Mouse (Mus musculus): ENCODE results near the gene Fem1b.
"Not testable (repeated sequence)": the region's sequence is repeated elsewhere in the genome, so short reads cannot be mapped to it uniquely, and the experiment has no call there.

The Fem1b gene

DNA sequence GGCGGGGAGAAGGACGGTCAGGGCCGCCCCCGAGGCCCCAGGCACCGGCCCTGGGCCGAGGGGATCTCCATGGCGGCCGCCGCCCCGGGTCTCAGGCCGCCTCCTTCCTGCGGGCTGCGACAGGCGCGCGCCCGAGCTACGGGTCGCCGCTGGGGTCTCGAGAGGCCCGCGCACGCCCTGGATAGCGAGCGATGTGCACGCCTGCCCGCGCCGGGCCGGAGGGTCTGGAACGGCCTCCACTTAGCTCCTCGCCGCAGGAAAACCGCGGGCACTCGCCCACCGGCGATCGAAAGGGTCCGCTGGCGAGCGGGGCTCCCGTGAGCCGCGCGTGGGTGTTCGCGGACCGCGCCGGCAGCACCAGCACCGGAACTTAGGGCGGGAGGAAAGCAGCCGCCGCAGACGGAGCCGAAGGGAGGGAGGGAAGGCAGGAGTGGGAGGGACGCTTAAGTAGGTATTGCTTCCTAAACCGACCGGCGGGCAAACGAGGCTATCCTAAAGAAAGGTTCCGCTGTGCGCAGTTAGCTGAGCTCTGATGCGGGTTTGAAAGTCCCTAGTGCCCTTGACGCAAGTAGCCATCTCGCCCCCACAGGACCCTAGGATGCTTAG lies at the start of gene Fem1b:
TSS of gene Fem1b (minus strand) at position 419 of the 606 bp plus-strand sequence.
- peak; percentile 92 for DNase-seq

DNA sequence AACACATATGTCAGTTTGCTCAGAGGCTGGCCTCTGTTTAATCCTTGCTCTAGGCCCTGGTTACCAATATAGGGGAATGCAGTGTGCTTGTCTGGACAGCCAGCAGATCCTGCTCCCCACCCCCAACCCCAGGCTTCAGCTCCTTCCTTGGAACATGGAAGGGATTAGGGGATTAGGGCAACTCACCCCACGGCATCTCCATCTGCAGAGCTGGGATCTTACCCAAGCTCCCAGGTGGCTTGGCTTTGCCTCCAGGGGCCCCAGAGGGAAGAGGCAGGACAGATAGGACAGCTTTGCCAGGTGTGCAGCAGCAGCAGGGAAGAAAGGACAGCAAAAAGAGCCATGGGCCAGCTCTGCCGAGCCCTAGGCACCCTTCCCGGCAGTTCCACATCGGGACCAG lies 49.1 kb upstream of the Fem1b start:
- no peak for DNase-seq

DNA sequence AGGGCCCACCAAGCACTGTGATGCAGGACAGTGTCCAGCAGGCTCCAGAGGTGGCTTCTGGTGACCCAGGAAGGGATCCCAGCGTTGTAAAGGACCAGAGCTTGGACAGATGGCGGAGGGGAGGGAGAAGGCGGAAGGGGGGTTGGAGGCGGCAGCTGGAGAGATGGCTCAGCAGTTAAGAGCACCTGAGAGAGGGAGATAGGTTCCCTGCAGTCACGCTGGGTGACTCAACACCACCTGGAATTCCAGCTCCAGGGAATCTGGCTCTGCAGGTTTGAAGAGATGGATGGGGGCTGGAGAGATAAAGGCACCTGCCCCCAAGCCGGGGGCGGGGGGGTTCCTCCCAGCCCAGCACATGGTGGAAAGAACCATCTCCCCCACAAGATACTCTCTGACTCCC lies 48.4 kb upstream of the Fem1b start:
- DNase-seq = not testable (repeated sequence)

DNA sequence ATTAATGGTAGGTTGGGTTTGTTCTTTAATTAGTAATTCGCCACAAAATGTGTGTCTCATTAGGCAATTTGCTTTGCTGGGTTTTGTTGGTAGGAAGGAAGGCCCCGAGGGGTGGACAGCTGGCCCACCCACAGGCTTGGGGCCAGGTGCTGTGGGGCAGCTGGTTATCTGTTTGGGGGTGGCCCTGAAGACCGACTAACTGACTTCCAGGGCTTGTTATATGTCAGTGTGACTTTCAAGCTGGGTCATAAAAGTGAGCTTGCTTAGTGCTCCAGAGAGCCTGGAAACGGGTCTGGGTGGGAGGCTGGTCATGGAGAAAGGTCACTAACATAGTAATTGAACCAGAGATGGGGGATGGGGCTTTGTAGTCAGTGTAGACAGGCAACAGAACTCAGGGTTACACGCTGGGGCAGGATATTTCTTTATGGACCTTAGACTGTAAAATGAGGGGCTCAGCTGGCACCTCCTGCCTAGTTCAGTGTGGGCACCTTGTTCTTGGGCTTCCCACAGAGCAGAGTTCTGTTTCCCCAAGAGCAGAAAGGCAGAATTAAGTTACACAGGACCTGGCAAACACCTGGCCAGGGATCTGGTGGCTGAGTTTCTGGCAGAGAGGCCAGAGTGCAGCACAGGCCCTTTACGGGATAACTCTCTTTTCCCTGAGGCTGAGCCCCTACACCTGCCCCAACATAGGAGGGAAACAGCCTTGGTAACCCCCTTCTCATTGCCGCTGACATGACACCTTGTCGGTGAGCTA lies 46.7 kb upstream of the Fem1b start:
- DNase-seq = peak; percentile 62

DNA sequence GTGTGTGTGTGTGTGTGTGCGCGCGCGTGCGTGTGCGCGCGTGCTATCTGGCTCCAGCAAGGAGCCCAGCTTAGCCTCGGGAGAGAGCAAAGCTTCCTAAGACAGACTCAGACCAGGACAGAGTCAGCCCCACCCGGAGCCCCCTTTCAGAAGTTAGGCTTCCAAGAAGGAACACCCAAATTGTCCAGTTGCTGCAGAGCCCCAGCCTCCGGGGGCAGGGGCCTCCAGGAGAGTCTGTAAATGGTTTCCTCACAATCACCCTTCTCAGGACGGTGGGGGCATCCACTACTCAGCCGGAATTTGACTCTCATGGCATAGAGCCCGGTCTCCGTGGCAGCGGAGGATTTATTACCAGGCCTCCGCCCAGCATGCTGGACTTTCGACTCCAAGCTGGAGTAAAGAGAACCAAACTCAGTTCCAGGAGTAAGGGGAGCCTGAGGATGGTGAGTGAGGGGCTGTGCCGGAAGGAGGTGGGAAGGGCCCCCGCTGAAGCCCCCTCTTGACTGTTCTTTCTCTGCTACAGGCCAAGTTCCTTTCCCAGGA lies 46.1 kb upstream of the Fem1b start, which contains the start of gene Calml4:
TSS of gene Calml4 (plus strand) at position 362 of the 543 bp plus-strand sequence.
- peak; percentile 97 for DNase-seq

DNA sequence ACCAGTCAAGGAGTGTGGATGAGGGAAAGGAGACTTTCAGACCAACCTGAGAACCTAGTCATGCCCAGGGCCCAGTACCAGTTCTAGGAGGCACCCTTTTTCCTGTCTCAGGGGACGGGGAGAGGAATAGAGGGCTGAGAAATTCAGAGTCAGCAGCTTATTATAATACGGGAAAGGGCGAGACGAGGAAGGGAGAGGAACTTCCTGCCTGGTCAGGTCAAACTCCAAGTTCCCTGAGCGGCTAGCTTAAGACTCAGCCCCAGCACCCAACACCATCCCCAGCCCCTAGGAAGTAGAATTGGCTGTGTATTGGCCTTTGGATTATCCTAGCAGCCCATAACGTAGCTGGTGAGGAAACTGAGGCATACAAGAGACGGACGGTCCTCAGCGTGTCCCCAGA lies 45.5 kb upstream of the Fem1b start:
- peak; percentile 89 for DNase-seq

DNA sequence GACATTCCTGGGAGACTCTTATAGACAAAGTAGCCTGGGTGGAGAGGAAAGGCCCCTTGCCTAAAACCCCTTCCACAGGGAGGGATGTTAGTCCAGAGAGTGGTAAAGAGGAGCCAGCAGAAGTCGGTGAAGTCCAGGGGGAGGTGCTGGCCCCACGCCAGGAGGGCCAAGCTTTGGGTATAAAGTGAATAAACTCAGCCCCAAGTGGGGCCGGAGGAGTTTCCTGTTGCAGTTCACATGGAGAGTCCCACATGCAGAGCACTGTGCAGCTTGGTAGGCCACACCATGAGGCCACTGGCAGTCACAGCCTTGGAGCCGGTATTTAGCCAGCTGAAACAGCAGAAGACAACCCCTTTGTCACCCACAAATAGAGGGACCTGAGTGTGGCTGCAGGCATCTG lies 42.7 kb upstream of the Fem1b start:
- DNase-seq = no peak

DNA sequence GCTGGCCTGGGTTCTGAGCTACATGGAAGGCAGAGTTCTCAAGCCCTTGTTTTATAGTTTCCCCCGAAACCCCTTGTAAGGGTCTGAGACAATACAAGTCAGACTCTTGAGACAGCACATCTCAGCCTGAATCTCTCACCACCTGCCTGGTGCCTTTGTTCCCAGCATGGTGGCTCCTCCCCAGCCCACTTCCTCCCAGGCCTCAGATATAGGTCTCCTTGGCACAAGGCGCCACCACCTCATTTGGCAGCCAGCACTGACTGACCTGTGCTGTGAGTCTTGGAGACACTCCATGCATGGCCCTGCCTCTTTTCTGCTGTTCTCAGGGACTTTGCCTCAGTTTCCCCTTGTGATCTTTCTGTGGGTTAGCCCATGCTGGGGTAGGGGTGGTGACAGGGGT lies 39.8 kb upstream of the Fem1b start:
- no peak for DNase-seq

DNA sequence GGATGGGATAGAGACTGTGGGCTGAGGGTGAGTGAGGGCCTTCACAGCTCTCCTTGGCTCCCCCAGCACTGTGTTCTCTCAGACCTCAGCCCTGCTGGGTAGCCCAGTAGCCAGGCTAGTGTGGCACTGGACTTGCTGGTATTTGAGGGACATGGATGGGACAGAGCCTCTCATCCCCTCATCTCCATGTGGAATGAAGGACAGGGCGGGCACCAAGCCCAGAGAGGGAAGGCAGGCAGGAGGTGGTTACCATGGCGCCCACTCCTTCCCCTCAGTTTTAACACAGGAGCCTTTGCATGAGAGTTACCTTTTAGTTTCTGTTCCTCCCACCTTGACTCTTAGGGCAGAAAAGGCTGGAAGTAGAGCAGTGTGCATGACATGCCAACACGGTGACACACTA lies 36.9 kb upstream of the Fem1b start:
- DNase-seq = no peak

DNA sequence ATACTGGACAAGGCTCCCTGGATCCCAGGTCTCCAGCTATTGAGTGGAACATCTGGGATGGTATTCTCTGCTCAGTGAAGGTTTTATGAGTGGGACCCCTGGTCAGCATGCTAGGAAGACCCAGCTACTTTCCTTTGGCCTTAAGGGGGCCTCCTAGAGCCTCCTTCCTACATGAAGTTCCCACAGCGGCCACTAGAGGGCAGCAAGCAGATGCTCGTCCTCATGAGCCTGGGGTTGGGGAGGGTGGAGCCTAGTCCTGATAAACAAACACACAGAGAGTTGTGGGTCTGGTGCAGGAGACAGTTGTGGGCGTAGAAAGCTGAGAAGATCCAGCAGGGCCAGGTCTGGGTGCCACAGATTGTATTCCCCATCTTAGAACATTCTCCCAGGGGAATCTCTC lies 36.0 kb upstream of the Fem1b start:
- DNase-seq = peak; percentile 90

DNA sequence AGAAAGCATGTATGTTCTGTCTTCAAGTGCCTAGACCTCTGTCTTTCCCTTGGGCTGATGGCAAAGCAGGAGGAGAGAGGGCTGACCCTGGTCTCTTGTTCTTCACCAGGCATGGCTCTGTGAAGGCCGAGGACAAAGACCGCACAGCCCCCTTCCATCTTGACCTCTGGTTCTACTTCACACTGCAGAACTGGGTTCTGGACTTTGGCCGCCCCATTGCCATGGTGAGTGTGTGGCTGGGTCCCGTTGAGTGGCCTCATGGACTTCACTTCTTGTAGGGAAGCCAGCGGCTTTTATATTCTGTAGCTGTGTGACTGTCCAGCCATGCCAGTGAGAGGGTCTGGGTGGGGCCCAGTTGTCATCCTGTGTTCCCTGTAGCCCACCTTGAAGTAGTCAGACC lies 32.7 kb upstream of the Fem1b start:
- DNase-seq = peak; percentile 77

DNA sequence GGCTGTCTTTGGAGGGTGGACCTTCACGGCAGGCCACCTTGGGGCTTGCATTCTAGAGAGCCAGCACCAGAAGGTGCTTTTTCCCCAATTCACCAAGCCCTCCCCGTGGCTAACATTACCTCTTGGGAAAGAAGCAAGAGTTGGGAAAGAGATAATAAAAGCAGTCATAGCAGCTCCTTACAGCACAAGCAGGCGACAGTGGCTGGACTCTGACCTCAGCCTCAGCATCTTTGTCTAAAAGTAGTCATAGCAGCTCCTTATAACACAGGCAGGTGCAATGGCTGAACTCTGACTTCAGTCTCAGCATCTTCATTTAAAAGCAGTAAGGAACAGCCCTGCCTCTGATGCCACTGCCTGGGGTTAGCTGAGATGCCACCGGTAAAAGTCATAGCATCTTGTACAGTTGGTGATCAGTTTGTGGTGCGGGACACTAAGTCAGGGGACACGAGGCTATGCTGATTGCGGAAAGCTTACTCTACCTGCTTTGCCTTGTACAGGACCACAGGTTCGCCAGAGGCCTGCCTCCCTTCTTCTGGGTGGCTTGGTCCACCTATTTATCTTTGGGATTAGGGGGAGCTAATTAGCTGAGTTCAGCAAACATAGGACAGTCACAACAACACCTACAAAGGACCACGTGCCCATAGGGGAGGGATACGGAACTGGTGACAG lies 31.8 kb upstream of the Fem1b start:
- DNase-seq = no peak

DNA sequence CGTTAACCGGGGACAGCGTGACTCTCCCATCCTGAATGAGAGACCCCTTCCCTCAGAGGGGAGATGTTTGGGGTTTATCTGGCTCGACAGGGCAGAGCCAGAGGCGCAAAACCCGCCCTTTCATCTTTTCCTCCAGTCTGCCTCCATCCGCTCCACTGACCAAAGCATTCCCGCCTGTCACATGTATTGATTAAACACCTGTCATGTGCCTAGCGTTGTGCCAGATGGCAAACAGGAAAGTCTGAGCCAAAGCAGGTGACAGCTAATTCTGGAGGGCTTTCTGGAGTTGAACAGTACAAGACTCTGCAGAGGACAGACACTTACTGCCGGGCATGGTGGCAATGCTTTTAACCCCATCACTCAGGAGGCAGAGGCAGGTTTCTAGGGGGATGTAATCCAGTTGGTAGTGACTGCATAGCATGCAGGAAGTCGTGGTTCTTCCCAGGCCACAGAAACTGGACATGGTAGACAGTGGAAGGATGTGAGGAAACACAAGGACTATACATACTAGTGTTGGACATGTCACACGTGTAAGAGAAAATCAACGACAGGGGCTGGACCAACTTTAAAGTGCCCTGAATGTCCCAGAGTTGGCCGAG lies 27.5 kb upstream of the Fem1b start:
- peak; percentile 58 for DNase-seq

DNA sequence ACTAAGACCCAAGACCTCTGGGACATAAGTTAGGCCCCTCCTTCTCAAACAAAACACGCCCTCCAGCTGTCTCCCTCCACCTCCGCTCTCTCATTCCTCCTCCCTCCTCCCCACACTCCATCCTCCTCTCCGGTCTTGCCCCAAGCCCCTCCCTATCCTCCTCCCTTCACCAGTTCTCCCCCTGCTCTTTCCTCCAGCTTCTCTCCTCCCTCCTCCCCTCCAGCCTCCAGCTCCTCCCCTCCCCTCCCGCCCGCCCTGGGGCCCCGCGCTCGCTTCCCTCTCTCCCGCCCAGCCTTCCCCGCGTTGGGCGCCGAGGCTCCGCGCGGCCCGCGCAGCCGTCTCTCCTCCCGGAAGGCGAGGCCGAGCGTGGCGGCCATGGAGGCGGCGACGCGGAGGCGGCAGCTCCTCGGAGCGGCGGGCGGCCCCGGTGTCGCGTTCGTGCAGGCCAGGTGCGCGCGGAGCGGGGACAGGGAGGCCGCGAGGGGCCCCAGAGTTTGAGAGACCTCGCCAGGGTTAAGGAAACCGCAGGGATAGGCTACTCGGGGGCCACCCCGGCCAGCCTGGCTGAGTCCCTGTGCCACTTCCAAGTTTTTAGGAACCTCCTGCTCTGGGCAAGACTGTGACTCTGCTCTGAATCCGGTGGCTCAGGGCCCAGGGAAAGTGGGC lies 26.9 kb upstream of the Fem1b start, which contains the start of gene Cln6:
TSS of gene Cln6 (plus strand) at position 280 of the 666 bp plus-strand sequence.
- peak; percentile 84 for DNase-seq

DNA sequence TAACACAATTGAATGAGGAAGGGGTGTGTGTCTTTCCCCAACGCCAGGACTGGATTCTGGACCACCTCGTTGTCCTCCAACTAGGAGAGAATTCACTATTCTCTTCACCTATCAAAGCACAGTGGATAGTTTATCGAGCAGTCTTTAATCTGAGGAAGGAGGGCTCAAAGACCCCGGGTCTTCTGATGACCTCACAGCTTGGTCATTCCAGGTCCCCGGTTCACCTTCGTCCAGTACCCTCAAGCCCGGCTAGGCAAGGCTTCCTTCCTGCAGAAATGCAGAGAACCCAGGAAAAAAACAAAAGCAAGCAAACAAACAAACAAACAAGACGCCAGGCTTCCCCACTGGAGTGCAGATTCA lies 26.4 kb upstream of the Fem1b start:
- DNase-seq = no peak

DNA sequence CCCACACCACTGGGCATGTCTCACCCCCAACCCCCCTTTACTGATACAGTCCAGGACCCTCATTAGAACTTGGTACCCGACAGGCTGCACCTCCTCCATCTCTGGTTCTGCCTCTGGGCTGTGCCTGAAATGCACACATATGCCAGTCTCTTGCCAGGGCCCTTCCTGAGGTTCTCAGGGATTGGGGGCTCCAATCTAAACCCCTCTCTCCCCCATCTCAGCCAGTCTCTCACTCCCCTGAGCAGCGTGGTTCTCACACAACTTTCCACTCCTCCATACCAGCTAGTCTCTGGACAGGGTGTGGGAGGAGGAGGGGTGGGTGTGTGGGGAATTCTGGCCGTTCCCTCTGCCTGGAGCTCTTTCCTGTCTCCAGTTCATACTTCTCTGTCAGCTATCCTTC lies 25.9 kb upstream of the Fem1b start:
- DNase-seq = no peak

DNA sequence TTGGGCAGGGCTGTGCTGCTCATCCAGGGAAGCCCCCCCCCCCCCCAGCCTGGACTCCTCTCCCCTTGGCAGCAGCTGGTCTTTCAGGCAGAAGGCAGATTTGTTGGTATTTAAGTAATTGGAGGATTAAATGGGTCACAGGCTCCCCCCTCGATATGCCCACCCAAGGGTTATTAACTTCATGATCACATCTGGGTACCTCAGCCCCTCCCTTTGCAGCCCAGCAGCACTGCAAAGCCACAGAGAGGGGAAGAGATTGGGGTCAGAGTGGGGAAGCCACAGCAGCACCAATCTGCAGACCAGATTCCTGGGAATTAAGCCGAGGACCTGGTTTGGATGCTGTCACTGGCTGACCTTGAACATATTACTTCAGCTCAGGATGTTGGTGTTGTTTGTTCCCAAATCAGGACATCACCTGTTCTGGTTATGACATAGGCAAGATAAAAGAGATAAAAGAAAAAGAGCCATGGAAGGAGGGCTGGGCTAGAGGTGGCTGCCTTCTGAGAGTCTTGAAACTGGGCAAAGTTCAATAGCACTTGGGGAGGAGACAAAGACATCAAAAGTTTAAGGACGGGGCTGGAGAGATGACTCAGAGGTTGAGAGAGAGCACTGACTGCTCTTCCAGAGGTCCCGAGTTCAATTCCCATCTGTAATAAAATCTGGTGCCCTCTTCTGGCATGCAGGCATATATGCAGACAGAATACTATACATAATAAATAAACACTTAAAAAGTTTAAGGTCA lies 24.1 kb upstream of the Fem1b start:
- no peak for DNase-seq

DNA sequence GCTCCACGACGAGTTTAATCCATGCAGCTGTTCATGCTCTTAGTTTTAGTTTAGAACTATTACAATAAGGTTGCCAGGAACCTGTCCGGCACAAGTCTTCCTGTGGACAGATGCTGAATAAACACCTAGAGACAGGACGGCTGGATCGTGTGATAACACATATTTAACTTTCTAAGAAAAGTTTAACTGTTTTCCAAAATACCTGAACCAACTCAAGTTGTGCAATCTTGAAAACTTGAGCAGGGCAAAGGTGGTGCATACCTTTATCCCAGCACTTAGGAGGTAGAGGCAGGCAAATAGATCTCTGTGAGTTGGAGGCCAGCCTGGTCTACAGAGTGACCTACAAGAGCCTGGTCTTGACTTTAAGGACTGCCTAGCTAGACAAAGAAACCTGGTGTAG lies 23.2 kb upstream of the Fem1b start:
- no peak for DNase-seq

DNA sequence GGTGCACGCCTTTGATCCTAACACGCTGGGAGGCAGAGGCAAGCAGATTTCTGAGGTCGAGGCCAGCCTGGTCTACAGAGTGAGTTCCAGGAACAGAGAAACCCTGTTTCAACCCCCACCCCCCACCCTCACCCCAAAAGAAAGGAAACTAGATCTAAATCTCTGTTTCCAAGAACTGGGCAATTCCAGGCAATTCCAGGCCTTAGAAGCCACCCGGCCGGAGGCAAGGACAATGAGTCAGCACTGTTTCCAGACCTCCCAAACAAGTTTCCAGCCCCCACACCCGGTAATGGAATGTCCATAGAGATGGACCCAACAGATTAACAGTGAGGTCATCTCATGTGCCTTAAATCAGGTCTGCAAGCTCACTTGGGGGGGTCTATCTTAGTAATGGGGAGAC lies 18.1 kb upstream of the Fem1b start:
- DNase-seq = no peak

DNA sequence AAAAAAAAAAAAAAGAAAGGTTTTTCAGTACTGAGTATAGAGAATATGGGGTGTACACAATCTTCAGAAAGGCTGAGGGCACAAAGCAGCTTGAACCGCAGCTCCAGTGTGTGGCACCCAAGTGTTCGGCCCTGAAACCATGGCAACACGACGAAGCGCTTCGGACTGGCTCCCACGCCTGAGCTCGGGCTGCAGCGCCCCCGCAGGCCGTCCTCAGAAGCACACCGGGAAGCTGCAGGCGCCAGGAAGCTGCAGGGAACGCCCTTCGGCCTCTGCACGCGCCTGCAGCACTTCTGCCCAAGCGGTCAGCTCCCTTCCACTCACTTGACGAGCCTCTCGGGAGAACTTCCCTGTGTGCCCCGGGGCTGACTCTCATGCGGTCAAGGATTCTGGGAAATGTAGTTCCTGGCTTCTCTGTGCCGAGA lies 16.9 kb upstream of the Fem1b start:
- peak; percentile 99 for DNase-seq

DNA sequence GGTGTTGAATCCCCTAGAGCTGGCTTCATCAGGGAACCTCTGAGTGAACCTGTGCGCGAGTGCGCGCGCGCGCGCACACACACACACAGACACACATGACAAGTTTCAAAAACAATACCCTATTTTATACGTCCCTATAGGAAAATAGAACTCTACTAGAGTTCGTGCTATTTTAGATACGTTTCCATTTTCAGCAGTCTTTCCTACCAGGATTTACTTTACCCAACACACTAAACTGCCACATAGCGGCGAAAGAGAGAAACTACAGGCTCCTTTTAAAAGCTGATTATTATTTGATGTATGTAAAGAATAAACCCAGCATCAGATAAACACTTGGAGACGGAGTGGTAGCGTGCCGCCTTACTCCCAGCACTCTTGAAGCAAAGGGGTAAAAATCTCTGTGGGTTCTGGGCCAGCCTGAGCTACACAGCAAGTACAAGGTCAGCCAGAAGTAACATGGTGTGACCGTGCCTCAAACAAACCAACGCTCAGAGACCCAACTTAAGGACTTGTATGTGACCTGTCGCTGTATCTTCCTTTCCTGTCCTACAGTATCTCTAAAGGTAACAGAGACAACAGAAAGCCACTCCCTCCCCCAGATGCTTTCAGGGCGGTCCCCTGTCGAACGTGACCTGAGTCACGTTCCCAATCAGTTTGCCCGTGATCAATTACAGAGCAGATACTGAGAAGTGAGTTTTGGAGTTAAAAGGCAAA lies 16.4 kb upstream of the Fem1b start:
- DNase-seq = peak; percentile 48
